Mouse (Mus musculus) adrenal gland, adult (tissue): ENCODE data around the gene Gm20831.
"Not testable (repeated sequence)": the region's sequence is repeated elsewhere in the genome, so short reads cannot be mapped to it uniquely, and the experiment has no call there.

Experiments
- DNase-seq, 2 experiments: peaks; one replicate each; pipeline ENCODE4 v3.0.0; 2022 to 2023; ENCODE audit warnings: low spot score in 1 of 2; ENCODE audit not compliant: inconsistent age in 2 of 2

The Gm20831 gene

GRCm38 (mm10) chrY:17874441-17874840, at the start of gene Gm20831, which contains the start of gene Gm20772:
Gene Gm20831, plus strand, starts transcription at chrY:17874741.
Gene Gm20772, plus strand, starts transcription at chrY:17874741.
- DNase-seq: not testable (repeated sequence)

- not testable (repeated sequence) for DNase-seq
Measured at GRCm38 (mm10) chrY:17846166-17846565, 28.4 kb upstream of the Gm20831 start, which contains the start of gene Gm21904. Gene Gm21904, minus strand, starts transcription at chrY:17846266.

- not testable (repeated sequence) for DNase-seq
Measured at GRCm38 (mm10) chrY:17937230-17937629, 62.7 kb downstream of the Gm20831 start, which contains the start of gene Srsy. Gene Srsy, minus strand, starts transcription at chrY:17937330.
